Mouse (Mus musculus) small intestine, adult 2 months (tissue): ENCODE measurements around the gene Rbms3. TPM values are rescaled to one million over a fixed set of nuclear protein-coding genes. Genes with fewer than 3 reads are reported as not detected.

ENCODE experiments used
- H3K27ac ChIP-seq: fragments of 200-500 bp; 2 replicates; pipeline ENCODE4 v1.5.1; 2012; ENCODE audit warnings: low read depth, low read length, control low read depth, inconsistent platforms; ENCODE audit not compliant: insufficient read depth
- H3K27me3 ChIP-seq: fragments of 200-500 bp; 2 replicates; pipeline ENCODE4 v1.6.1; 2012; ENCODE audit warnings: mild to moderate bottlenecking, moderate library complexity, low read length, inconsistent platforms; ENCODE audit not compliant: control insufficient read depth, insufficient read depth
- H3K36me3 ChIP-seq: fragments of 200-500 bp; 2 replicates; pipeline ENCODE4 v1.6.1; 2012; ENCODE audit warnings: mild to moderate bottlenecking, low read length, control low read depth, inconsistent platforms; ENCODE audit not compliant: control insufficient read depth, insufficient read depth
- H3K4me1 ChIP-seq: fragments of 200-500 bp; 2 replicates; pipeline ENCODE4 v1.6.1; 2012; ENCODE audit warnings: low read length, inconsistent platforms, mixed read lengths; ENCODE audit not compliant: control insufficient read depth, insufficient read depth, insufficient read length
- H3K4me3 ChIP-seq: fragments of 200-500 bp; 2 replicates; pipeline ENCODE4 v1.5.1; 2012; ENCODE audit warnings: low read depth, mild to moderate bottlenecking, control low read depth, inconsistent platforms, low read length, moderate library complexity
- CTCF ChIP-seq: fragments of 200-500 bp; IDR thresholded peaks from 2 replicates; pipeline ENCODE4 v1.5.1; 2012; ENCODE audit warnings: low read depth, mild to moderate bottlenecking, control low read depth, inconsistent platforms, low read length, moderate library complexity, mixed read lengths; ENCODE audit not compliant: insufficient replicate concordance, insufficient read length; ENCODE audit errors: extremely low read depth
- POLR2A ChIP-seq: fragments of 200-500 bp; IDR thresholded peaks from 2 replicates; pipeline ENCODE4 v1.6.1; 2012; ENCODE audit warnings: low read depth, mild to moderate bottlenecking, control low read depth, inconsistent platforms, low read length, moderate library complexity
- WGBS: fragments of 180-500 bp; shearing (Covaris S2); methylation state at CpG from one replicate; pipeline ENCODE4 v1.1.7; 2018; 5-methylcytosine and 5-hydroxymethylcytosine counted together
- polyA plus RNA-seq: library from polyadenylated mRNA; depleted of rRNA; stranded (reverse); fragments of >200 nt; gene quantifications from 2 replicates; pipeline ENCODE4 v1.2.3, GENCODE M21; 2012

Gene Rbms3
- polyA plus RNA-seq, 1 experiment = 3.3 TPM

DNA sequence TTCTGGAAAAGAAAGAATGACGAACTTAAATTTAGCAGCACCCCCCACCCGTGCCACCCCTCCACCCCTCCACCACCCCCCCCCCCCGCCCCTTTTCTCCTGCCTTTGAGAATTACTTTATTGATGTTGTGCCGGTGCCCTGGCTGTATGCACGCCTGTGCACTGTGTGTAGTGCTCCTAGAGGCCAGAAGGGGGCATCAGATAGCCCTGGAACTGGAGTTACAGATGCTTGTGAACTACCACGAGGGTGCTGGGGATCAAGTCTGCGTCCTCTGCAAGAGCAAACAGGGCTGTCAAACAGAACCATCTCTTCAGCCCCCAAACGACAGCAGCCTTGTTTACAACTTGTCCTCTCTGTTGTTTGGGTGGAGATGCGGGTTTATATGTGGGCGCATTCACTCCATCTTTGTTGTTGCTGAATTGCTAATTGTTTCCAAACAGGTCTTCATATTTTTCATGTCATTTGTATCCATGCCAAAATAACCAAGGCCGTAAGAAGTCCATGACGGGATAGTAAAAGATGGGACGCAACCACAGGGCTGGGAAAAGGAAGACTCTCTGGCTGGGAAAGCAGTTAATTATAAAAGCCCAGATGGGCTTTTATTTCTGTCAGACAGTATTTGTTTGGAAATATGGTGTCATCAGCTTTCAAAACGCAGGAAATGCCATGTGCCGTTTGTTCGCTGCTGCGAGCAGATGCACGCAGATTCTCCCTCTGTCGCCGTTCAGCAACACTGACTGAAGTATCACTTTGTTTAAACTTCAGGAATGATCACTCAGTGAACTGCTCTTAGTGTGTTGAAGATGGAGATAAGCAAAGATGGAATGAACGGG lies 652.9 kb downstream of the Rbms3 start:
- WGBS = 82% methylated on average over 21 of the region's 21 CpGs
- H3K27me3 ChIP-seq = no peaks in the 10 kb centered on the region
- H3K4me3 ChIP-seq = no peak overlapping the region
- TF ChIP-seq POLR2A = no peak
- TF ChIP-seq CTCF = 0 out of 2 replicates have a peak, but pooled peaks have one; percentile 12
- no peaks in the 10 kb centered on the region for H3K4me1 ChIP-seq
- H3K27ac ChIP-seq = no peak overlapping the region
- H3K36me3 ChIP-seq = no peaks in the 10 kb centered on the region

DNA sequence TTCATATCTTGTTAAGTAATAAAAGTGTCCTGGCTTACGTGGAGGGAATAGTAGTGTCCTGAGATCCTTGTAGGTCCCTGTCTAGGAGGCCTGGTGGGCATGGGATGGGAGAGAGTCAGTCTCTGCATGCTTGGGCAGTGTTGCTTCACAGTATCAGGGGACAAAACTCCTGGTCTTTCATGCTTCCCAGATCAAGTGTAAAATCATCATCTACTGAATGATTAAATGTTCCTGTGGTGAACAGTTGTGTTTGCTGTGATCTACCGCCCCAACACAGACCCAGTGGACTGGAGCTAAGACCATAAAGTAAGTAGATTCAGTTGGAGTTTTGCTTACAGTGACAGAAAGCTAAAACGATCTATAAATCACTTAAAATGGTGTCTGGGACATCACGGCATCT lies 654.4 kb downstream of the Rbms3 start:
- Histone ChIP-seq H3K27me3 (no peaks in the 10 kb centered on the region), H3K4me3 (no peak overlapping the region), H3K27ac (no peak overlapping the region), H3K4me1 (no peaks in the 10 kb centered on the region), H3K36me3 (no peaks in the 10 kb centered on the region)
- 93% methylated on average over 4 of the region's 4 CpGs for WGBS
- no peak for TF ChIP-seq CTCF
- no peak for TF ChIP-seq POLR2A

DNA sequence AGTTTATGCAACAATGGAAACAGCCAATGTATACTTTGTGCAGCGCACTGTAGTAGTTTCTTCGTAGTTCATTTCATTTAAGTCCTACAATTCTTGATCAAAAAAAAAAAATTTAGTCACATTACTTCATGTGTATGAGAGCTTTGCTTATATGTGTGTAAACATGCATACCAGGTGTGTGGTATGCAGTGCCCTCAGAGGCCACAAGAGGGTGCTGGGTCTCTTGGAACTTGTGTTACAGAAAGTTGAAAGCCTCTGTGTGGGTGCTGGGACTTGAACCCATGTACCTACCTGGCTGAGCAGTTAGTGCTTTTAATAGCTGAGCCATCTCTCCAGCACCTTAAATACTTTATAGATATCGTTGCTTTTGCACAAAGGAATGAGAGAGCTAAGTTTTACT lies 655.6 kb downstream of the Rbms3 start:
- H3K27ac ChIP-seq = no peak overlapping the region
- WGBS = 92% methylated on average over 3 of the region's 3 CpGs

DNA sequence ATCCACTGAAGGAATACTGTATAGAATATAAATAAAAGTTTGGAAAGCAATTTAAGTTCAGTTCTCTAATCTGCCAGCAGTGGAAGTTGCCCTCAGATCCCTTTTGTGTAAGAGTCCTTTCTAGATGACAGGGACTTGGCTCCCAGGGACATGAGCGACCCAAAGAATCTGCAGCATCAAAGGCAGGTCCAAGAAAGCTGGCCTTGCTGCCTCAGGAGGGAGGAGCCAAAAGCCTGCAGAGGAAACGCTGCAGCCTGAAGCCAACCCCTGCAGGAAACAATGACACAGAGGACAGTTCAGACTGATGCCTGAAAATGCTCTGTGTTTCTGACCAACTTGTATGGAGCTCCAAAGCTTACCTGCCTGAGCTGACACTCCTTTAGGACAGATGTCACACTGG lies 656.1 kb downstream of the Rbms3 start:
- TF ChIP-seq CTCF = no peak
- no peak for TF ChIP-seq POLR2A
- H3K27ac ChIP-seq = no peak overlapping the region
- 46% methylated on average over 2 of the region's 2 CpGs for WGBS

More for the DNA sequence above, 655.6 kb downstream of the Rbms3 start:
- Histone ChIP-seq H3K27me3 (no peaks in the 10 kb centered on the region), H3K4me1 (no peaks in the 10 kb centered on the region), H3K4me3 (no peak overlapping the region), H3K36me3 (no peaks in the 10 kb centered on the region)
- TF ChIP-seq POLR2A (no peak), CTCF (no peak)

DNA sequence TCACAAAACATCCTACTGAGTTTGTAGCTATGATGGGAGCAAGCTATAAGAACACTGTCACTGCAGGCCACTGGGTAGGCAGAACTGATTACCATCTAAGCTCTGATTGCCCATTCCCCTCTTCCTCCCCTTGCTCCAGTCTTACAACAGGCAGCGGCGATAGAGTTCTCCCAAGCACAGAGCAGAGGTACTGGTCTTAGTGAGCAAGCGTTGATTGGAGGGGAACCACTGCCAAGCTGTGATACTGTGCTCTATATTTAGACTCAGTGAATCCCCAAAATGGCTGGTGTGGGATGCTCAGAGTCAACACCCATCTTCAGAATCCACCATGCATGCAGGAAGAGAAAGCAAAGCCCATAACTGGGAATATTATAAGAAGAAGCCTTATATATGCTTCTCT lies 662.4 kb downstream of the Rbms3 start:
- H3K4me3 ChIP-seq = no peak overlapping the region
- H3K27me3 ChIP-seq = no peaks in the 10 kb centered on the region
- 93% methylated on average over 3 of the region's 3 CpGs for WGBS
- H3K27ac ChIP-seq = no peak overlapping the region
- no peaks in the 10 kb centered on the region for H3K4me1 ChIP-seq
- TF ChIP-seq POLR2A (no peak), CTCF (no peak)
- H3K36me3 ChIP-seq = no peaks in the 10 kb centered on the region

More for the DNA sequence above, 656.1 kb downstream of the Rbms3 start:
- no peaks in the 10 kb centered on the region for H3K27me3 ChIP-seq
- H3K4me3 ChIP-seq = no peak overlapping the region
- H3K36me3 ChIP-seq = no peaks in the 10 kb centered on the region
- no peaks in the 10 kb centered on the region for H3K4me1 ChIP-seq

DNA sequence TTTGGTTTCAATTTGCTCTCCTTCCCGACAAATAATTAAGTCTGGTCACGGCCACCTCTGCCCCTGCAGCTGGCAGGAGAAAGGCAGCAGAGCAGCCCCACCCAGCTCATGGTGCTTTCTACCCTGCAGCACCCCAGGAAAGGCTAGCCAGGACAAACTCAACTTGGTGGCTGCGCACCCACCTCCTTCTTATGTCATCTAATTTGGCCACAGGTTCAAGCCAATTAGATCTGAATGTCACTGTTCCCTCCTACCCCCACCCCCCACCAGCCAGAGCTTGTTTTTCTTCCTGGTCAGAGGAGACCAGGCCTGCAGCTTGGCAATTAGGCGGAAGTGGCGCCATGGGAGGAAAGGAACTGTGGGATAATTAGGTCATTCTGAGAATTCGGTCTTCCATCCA lies 664.0 kb downstream of the Rbms3 start:
- TF ChIP-seq POLR2A = no peak
- no peak for TF ChIP-seq CTCF
- Histone ChIP-seq H3K27ac (no peak overlapping the region), H3K4me1 (no peaks in the 10 kb centered on the region), H3K27me3 (no peaks in the 10 kb centered on the region), H3K4me3 (no peak overlapping the region), H3K36me3 (no peaks in the 10 kb centered on the region)
- WGBS = 76% methylated on average over 6 of the region's 6 CpGs

DNA sequence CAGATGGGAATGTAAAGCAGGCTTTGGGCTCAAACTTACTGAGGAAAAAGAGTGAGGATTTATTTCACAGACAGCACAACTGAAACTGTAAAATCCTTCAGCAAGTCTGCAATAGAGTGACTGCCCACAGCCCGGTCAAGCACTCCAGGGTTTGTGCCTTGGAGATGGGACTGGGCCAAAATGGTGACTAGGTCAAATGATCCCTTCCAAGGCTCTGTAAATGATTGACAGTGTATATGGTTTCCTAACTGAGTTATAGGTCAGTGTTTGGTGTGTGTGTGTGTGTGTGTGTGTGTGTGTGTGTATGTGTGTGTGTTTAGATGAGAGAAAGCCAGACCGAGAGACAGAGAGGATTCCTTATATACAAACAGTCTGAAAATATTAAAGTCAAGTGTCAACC lies 673.6 kb downstream of the Rbms3 start:
- Histone ChIP-seq H3K36me3 (no peaks in the 10 kb centered on the region), H3K4me1 (no peaks in the 10 kb centered on the region), H3K27me3 (no peaks in the 10 kb centered on the region), H3K27ac (no peak overlapping the region), H3K4me3 (no peak overlapping the region)
- TF ChIP-seq POLR2A (no peak), CTCF (no peak)
- 63% methylated on average over 2 of the region's 2 CpGs for WGBS
